Mouse (Mus musculus): ENCODE results near the gene Krt33b.

Krt33b gene

DNA sequence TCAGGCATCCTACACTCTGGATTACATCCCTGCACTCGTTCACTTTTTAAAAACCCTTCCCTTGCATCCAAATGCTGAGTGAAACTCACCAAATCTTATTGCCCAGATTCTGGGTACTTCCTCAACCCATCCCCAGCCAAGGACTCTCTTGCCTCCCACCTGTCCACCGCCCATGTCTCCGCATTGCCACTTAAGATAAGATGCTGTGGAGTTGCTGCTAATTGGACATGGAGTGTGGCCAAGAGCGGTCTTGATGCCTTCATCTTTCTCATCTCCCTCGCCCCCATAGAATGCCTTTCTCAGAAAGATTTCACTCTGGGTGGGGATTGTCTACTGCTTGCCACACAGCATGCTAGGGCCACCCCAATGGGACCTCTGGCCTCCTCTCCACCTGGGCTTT lies 21.3 kb downstream of the Krt33b start:
- no peaks in the 10 kb centered on the region; the same call in 1 of the 2 replicates for H3K27me3 ChIP-seq (ENCODE audit: insufficient read depth, low read length)
- no peaks in the 10 kb centered on the region for H3K9me3 ChIP-seq (ENCODE audit: low read length)
- TF ChIP-seq CTCF (conservative IDR thresholded peaks at IDR 0.05; ENCODE audit: low read length): no peak
- TF ChIP-seq POU5F1 (IDR thresholded peaks at IDR 0.05; ENCODE audit: borderline replicate concordance, low read length): no peak
- TF ChIP-seq NANOG (IDR thresholded peaks at IDR 0.05; ENCODE audit: borderline replicate concordance, low read length): no peak
- H3K4me1 ChIP-seq (replicated peaks; ENCODE audit: low read depth, low read length): no peaks in the 10 kb centered on the region
- no peak overlapping the region for H3K4me3 ChIP-seq (replicated peaks; ENCODE audit: low read length)
- H3K36me3 ChIP-seq (ENCODE audit: insufficient read depth, low read length): no peaks in the 10 kb centered on the region

DNA sequence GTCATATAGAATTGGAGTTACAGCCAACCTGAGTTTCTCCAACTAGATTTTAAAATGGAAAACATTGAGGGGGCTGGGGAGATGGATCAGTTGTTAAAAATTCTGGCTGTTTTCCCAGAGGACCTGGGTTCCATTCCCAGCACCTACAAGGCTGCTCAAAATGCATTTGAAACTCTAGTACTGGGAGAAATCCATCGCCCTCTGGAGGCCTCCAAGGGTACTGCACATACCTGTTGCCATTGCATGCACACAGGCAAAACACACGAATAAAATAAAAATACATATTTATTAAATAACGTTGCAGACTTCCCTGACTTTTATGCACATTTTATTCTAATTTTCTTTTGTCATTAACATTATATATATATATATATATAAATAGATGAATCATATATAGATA lies 23.0 kb downstream of the Krt33b start:
- peaks cover 1% of the 10 kb centered on the region; the same call in 1 of the 2 replicates for H3K9me3 ChIP-seq (ENCODE audit: low read length)
- no peak for TF ChIP-seq NANOG (IDR thresholded peaks at IDR 0.05; ENCODE audit: borderline replicate concordance, low read length)
- peak; percentile 88 for TF ChIP-seq CTCF (conservative IDR thresholded peaks at IDR 0.05; ENCODE audit: low read length)
- TF ChIP-seq POU5F1 (IDR thresholded peaks at IDR 0.05; ENCODE audit: borderline replicate concordance, low read length): no peak

DNA sequence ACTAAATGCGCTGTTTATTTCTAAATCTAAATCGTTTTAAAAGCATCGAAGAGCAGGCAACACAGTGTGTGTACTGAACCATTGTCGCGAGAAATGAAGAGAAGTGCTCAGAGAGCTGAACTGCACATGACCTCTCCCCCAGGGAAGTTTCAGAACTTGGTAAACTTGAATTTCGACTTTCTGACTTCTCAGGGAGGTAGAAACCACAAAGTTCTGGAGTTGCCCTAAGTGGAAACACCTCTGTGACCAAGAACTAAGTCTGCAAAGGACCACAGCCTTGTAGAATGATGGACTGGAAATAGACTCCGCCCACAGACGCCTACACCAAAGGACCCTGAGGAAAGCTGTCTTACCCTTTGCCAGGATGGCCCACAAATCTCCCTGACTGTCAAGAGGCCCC lies 23.8 kb downstream of the Krt33b start:
- Histone ChIP-seq H3K9me3 (ENCODE audit: low read length) (peaks cover 4% of the 10 kb centered on the region; the same call in 1 of the 2 replicates), H3K4me3 (replicated peaks; ENCODE audit: low read length) (no peak overlapping the region), H3K4me1 (replicated peaks; ENCODE audit: low read depth, low read length) (no peaks in the 10 kb centered on the region), H3K36me3 (ENCODE audit: insufficient read depth, low read length) (no peaks in the 10 kb centered on the region), H3K27me3 (ENCODE audit: insufficient read depth, low read length) (no peaks in the 10 kb centered on the region; the same call in 1 of the 2 replicates)
- no peak for TF ChIP-seq NANOG (IDR thresholded peaks at IDR 0.05; ENCODE audit: borderline replicate concordance, low read length)
- TF ChIP-seq CTCF (conservative IDR thresholded peaks at IDR 0.05; ENCODE audit: low read length): no peak
- TF ChIP-seq POU5F1 (IDR thresholded peaks at IDR 0.05; ENCODE audit: borderline replicate concordance, low read length): no peak

More for the DNA sequence above, 23.0 kb downstream of the Krt33b start:
- H3K36me3 ChIP-seq (ENCODE audit: insufficient read depth, low read length): no peaks in the 10 kb centered on the region
- no peaks in the 10 kb centered on the region; the same call in 1 of the 2 replicates for H3K27me3 ChIP-seq (ENCODE audit: insufficient read depth, low read length)
- H3K4me1 ChIP-seq (replicated peaks; ENCODE audit: low read depth, low read length): no peaks in the 10 kb centered on the region
- no peak overlapping the region for H3K4me3 ChIP-seq (replicated peaks; ENCODE audit: low read length)

DNA sequence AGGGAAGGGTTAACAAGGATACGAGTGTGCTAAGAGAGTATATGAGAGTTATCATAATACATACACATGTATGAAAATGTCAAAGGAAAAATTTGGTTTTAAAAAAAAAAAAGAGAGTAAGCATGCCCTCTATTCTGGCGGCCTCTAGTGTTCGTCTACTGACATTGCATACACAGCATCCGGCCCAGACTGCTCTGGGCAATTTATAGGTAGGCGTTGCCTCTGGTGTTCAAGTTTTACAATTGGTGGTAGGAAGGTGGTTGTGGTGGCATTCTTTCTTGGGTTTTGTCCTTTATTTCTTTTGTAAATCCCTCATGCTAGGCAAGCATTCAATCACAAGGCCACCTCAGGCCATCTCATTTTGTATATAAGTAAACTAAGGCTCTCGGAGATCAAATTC lies 24.8 kb downstream of the Krt33b start:
- Histone ChIP-seq H3K9me3 (ENCODE audit: low read length) (peaks cover 4% of the 10 kb centered on the region; the same call in 1 of the 2 replicates), H3K27me3 (ENCODE audit: insufficient read depth, low read length) (no peaks in the 10 kb centered on the region; the same call in 1 of the 2 replicates), H3K4me1 (replicated peaks; ENCODE audit: low read depth, low read length) (no peaks in the 10 kb centered on the region), H3K4me3 (replicated peaks; ENCODE audit: low read length) (no peak overlapping the region), H3K36me3 (ENCODE audit: insufficient read depth, low read length) (no peaks in the 10 kb centered on the region)
- TF ChIP-seq POU5F1 (IDR thresholded peaks at IDR 0.05; ENCODE audit: borderline replicate concordance, low read length) (no peak), NANOG (IDR thresholded peaks at IDR 0.05; ENCODE audit: borderline replicate concordance, low read length) (no peak), CTCF (conservative IDR thresholded peaks at IDR 0.05; ENCODE audit: low read length) (peak; percentile 98)

DNA sequence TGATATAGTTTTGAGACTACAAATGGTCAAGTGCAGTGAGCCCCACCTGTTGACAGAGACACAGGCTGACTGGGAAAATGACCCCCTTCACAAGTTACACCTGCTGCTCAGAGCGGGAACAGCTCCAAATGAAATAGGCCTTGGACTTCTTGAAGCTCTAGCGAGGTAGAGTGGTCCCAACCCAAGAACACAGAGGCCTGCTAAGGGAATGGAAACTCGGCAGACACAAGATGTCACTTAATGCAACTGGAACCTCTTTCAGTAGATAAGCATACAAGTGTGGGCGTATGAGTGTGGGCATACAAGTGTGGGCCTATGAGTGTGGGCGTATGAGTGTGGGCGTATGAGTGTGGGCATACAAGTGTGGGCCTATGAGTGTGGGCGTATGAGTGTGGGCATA lies 30.6 kb downstream of the Krt33b start:
- no peak overlapping the region for H3K4me3 ChIP-seq (replicated peaks; ENCODE audit: low read length)
- H3K27me3 ChIP-seq (ENCODE audit: insufficient read depth, low read length): peaks cover 12% of the 10 kb centered on the region
- TF ChIP-seq CTCF (conservative IDR thresholded peaks at IDR 0.05; ENCODE audit: low read length) (no peak), NANOG (IDR thresholded peaks at IDR 0.05; ENCODE audit: borderline replicate concordance, low read length) (no peak)
- no peaks in the 10 kb centered on the region for H3K36me3 ChIP-seq (ENCODE audit: insufficient read depth, low read length)
- peaks cover 4% of the 10 kb centered on the region; the same call in 1 of the 2 replicates for H3K9me3 ChIP-seq (ENCODE audit: low read length)
- H3K4me1 ChIP-seq (replicated peaks; ENCODE audit: low read depth, low read length): no peaks in the 10 kb centered on the region

DNA sequence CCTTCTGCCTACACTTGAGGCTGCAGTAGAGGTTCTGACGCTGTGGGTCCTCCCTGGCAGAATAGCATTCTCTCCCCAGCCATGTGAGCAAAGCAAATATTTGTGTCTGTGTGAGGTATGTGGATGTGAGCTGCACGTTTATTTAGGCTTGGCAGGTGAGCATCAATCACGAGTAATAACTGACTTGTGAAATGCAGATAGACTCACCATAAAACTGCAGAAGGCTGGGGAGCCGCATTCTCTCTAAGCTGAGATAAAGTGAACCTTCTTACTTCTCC lies 35.3 kb downstream of the Krt33b start:
- TF ChIP-seq CTCF (conservative IDR thresholded peaks at IDR 0.05; ENCODE audit: low read length) (no peak), NANOG (IDR thresholded peaks at IDR 0.05; ENCODE audit: borderline replicate concordance, low read length) (no peak), POU5F1 (IDR thresholded peaks at IDR 0.05; ENCODE audit: borderline replicate concordance, low read length) (no peak)
- Histone ChIP-seq H3K4me1 (replicated peaks; ENCODE audit: low read depth, low read length) (no peaks in the 10 kb centered on the region), H3K9me3 (ENCODE audit: low read length) (no peaks in the 10 kb centered on the region)

DNA sequence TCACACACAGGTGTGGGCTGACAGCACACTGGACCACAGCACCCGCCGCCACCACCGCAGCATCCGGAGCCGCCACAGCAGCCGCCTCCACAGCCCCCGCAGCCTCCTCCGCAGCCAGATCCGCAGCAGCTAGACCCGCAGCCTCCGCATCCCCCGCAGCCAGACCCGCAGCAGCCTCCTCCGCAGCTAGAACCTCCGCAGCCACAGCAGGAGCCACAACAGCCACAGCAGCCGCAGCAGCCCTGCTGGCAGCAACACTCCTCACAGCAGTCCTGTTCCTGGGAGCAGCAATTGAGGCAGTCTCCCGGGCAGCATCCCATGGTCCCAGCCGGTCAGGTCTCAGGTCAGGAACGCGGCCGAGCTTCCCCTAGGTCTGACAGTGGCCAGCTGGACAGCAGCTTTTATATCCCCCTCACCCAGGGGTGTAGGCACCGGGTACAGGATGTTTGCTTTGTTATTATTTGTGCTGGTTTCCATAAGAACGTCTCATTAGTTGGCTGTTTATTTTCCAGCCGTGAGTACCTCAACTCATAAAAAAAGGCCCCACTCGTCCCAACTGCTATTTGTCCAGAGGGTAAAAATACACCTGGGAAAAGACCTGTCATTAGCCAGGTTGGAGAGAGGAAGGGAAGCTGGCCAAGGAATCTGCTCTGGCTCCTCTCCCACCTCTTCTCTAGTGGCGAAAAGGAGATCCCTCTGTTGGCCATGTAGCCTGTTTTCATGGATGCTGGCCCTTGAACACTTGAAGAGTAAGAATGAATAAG lies 35.9 kb downstream of the Krt33b start, which contains the start of gene Krtap17-1:
Gene Krtap17-1, minus strand, starts transcription at position 375 of the 764 bp plus-strand sequence.
- Histone ChIP-seq H3K9me3 (ENCODE audit: low read length) (no peaks in the 10 kb centered on the region), H3K36me3 (ENCODE audit: insufficient read depth, low read length) (no peaks in the 10 kb centered on the region), H3K4me3 (replicated peaks; ENCODE audit: low read length) (peak within 1 kb of the TSS; percentile 63), H3K27me3 (ENCODE audit: insufficient read depth, low read length) (peaks cover 31% of the 10 kb centered on the region), H3K4me1 (replicated peaks; ENCODE audit: low read depth, low read length) (no peaks in the 10 kb centered on the region)
- TF ChIP-seq CTCF (conservative IDR thresholded peaks at IDR 0.05; ENCODE audit: low read length): no peak
- TF ChIP-seq NANOG (IDR thresholded peaks at IDR 0.05; ENCODE audit: borderline replicate concordance, low read length): no peak
- TF ChIP-seq POU5F1 (IDR thresholded peaks at IDR 0.05; ENCODE audit: borderline replicate concordance, low read length): no peak

More for the DNA sequence above, 35.3 kb downstream of the Krt33b start:
- Histone ChIP-seq H3K36me3 (ENCODE audit: insufficient read depth, low read length) (no peaks in the 10 kb centered on the region), H3K4me3 (replicated peaks; ENCODE audit: low read length) (no peak overlapping the region), H3K27me3 (ENCODE audit: insufficient read depth, low read length) (peaks cover 31% of the 10 kb centered on the region)

DNA sequence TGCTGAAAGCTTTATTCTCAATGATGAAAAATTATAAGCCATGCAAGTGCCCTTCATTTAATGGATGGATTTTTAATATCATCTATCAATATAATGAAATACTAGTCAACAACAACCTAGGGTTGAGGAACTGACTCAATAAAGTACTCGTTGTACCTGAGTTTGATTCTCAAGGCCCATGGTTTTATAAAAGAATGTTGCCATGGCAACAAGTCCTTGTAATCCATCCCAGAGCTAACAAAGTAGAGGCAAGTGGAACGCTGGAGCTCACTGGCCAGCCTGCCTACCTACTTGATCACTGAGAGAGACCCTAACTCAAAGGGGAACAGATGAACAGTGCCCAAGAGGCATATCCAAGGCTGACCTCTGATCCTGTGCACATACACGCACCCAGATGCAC lies 39.1 kb downstream of the Krt33b start:
- TF ChIP-seq NANOG (IDR thresholded peaks at IDR 0.05; ENCODE audit: borderline replicate concordance, low read length) (no peak), POU5F1 (IDR thresholded peaks at IDR 0.05; ENCODE audit: borderline replicate concordance, low read length) (no peak), CTCF (conservative IDR thresholded peaks at IDR 0.05; ENCODE audit: low read length) (no peak)
- no peaks in the 10 kb centered on the region for H3K9me3 ChIP-seq (ENCODE audit: low read length)

More for the DNA sequence above, 39.1 kb downstream of the Krt33b start:
- Histone ChIP-seq H3K27me3 (ENCODE audit: insufficient read depth, low read length) (peaks cover 34% of the 10 kb centered on the region), H3K4me1 (replicated peaks; ENCODE audit: low read depth, low read length) (0 out of 2 replicates have a peak, but pooled peaks cover under 1% of the 10 kb centered on the region), H3K4me3 (replicated peaks; ENCODE audit: low read length) (no peak overlapping the region), H3K36me3 (ENCODE audit: insufficient read depth, low read length) (no peaks in the 10 kb centered on the region)
